Mouse (Mus musculus) embryo, embryonic 11 days (tissue): ENCODE measurements around the gene Gpsm1.
A peak's percentile ranks its signal among the peaks of the same experiment; 100 is the strongest.

Experiments
- DNase-seq: peaks from one replicate; pipeline ENCODE4 v3.0.0-alpha.2; 2015

Gene Gpsm1

GRCm38 (mm10) chr2:26315072-26315924, at the start of gene Gpsm1:
Gpsm1 (plus strand) TSS chr2:26315515.
- peak; percentile 95 for DNase-seq

GRCm38 (mm10) chr2:26266066-26266742, 49.1 kb upstream of the Gpsm1 start:
- DNase-seq = no peak

GRCm38 (mm10) chr2:26268216-26268615, 47.1 kb upstream of the Gpsm1 start:
- no peak for DNase-seq

- DNase-seq = peak; percentile 80
These were observed 41.7 kb upstream of the Gpsm1 start for GRCm38 (mm10) chr2:26273611-26274010.

GRCm38 (mm10) chr2:26279712-26280111, 35.6 kb upstream of the Gpsm1 start:
- no peak for DNase-seq

GRCm38 (mm10) chr2:26280594-26280993, 34.7 kb upstream of the Gpsm1 start:
- DNase-seq = no peak

GRCm38 (mm10) chr2:26285804-26286203, 29.5 kb upstream of the Gpsm1 start:
- DNase-seq = no peak

- DNase-seq = peak; percentile 40
These were observed 28.9 kb upstream of the Gpsm1 start for GRCm38 (mm10) chr2:26286391-26286790.

GRCm38 (mm10) chr2:26290133-26290532, 25.2 kb upstream of the Gpsm1 start:
- DNase-seq = no peak

GRCm38 (mm10) chr2:26294457-26294856, 20.9 kb upstream of the Gpsm1 start, which contains the start of gene Ccdc187:
Ccdc187 (minus strand) TSS chr2:26294557.
- no peak for DNase-seq

- DNase-seq = no peak
These were observed 18.6 kb upstream of the Gpsm1 start for GRCm38 (mm10) chr2:26296606-26297195.

- DNase-seq = peak; percentile 57
These were observed 17.0 kb upstream of the Gpsm1 start for GRCm38 (mm10) chr2:26298208-26298855.

- peak; percentile 17 for DNase-seq
These were observed 16.5 kb upstream of the Gpsm1 start for GRCm38 (mm10) chr2:26298856-26299230.

- DNase-seq = no peak
These were observed 16.0 kb upstream of the Gpsm1 start for GRCm38 (mm10) chr2:26299336-26299735.

- DNase-seq = no peak
These were observed 15.0 kb upstream of the Gpsm1 start for GRCm38 (mm10) chr2:26300161-26300807.

GRCm38 (mm10) chr2:26300808-26301174, 14.5 kb upstream of the Gpsm1 start:
- DNase-seq = peak; percentile 84

GRCm38 (mm10) chr2:26302005-26302503, 13.3 kb upstream of the Gpsm1 start:
- DNase-seq = no peak

GRCm38 (mm10) chr2:26304711-26305110, 10.6 kb upstream of the Gpsm1 start:
- DNase-seq = no peak

GRCm38 (mm10) chr2:26305555-26305954, 9.8 kb upstream of the Gpsm1 start:
- DNase-seq = no peak

GRCm38 (mm10) chr2:26306702-26307101, 8.6 kb upstream of the Gpsm1 start:
- DNase-seq = no peak

GRCm38 (mm10) chr2:26309739-26310138, 5.6 kb upstream of the Gpsm1 start:
- peak; percentile 84 for DNase-seq

- DNase-seq = no peak
These were observed 3.4 kb upstream of the Gpsm1 start for GRCm38 (mm10) chr2:26311936-26312335.

- no peak for DNase-seq
These were observed 2.5 kb upstream of the Gpsm1 start for GRCm38 (mm10) chr2:26312812-26313211.
